Mouse (Mus musculus) mesoderm, embryonic 11.5 days (tissue): ENCODE measurements at regions not wholly inside any gene's neighbourhood (a gene's known extent, or its start where the extent isn't known, plus 50 kb on each side); places are given as distances from the start of the nearest gene placed in this dataset.

Experiments
- DNase-seq: peaks from one replicate; pipeline ENCODE4 v3.0.0-alpha.2; 2012; ENCODE audit warnings: low read depth, low spot score

- DNase-seq: no peak
Observed at GRCm38 (mm10) chr12:109272101-109272500, 180.5 kb upstream of the Dlk1 start.

- DNase-seq: peak; percentile 48
Observed at GRCm38 (mm10) chr12:109314850-109315249, 137.8 kb upstream of the Dlk1 start.

- DNase-seq: peak; percentile 2
Observed at GRCm38 (mm10) chr12:109325986-109326385, 126.6 kb upstream of the Dlk1 start.

DNA sequence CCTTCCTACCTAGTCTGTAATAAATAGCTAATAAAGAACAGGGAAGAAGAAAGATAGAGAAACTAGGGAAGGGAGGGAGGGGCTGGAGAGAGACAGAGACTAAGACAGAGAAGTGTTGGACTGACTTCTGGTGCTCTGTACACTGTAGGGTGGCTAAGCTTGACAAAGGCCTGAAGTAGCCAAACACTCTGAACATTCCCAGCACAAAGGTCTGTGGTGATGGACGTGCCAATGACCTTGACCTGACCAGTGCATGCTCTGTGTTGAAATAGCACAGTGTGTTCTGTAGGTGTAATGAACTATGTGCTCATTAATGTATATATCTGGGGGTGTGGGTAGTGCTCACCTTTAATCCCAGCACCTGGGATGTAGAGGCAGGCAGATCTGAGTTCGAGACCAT lies 81.3 kb upstream of the Dlk1 start:
- DNase-seq: no peak

GRCm38 (mm10) chr12:109385794-109386193 lies 66.8 kb upstream of the Dlk1 start:
- DNase-seq: no peak

DNA sequence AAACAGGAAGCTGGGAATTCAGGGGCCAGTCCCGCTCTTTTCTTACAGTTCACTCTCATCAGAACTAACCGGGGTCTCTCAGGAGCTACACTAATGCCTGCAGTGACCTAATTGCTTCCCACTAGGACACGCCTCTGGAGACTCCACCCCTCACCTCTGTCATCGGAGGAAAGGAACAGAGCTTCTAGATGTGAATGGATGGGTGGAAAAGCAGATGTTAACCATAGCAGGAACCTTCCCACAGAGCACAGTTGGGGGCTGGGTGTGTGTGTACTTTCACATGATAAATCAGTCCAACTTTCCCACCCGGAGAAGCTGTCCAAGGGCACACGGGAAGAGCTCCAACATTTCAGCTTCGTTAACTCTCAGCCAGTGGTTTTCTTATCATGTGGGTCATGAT lies 63.8 kb upstream of the Dlk1 start:
- DNase-seq: no peak

- DNase-seq: no peak
Observed at GRCm38 (mm10) chr12:109390388-109390920, 62.2 kb upstream of the Dlk1 start.

- no peak for DNase-seq
Observed at GRCm38 (mm10) chr12:109390978-109391377, 61.6 kb upstream of the Dlk1 start.

GRCm38 (mm10) chr12:109393326-109393725 lies 59.3 kb upstream of the Dlk1 start:
- no peak for DNase-seq

DNA sequence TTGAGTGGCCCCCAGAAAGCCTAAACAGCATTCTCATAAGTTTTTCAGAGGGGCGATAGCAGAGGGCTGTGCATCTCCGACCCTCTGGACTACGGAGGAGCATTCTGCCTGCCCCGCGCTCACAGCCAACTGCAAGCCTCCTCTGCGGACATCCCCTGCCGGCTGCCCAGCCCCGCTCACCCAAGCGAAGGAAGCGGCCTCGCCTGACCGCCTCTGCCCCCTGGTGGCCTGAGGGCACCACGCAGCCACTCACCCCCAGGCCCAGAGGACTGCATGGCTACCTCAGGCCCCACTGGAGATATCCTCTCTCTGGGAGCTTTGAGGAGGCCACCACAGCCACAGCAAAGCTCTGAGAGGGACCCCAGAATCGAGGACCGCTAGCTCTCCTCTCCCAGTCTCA lies 58.8 kb upstream of the Dlk1 start:
- DNase-seq: peak; percentile 82

- no peak for DNase-seq
Observed at GRCm38 (mm10) chr12:109394396-109394795, 58.2 kb upstream of the Dlk1 start.

- no peak for DNase-seq
Observed at GRCm38 (mm10) chr12:109396614-109397013, 56.0 kb upstream of the Dlk1 start.

DNA sequence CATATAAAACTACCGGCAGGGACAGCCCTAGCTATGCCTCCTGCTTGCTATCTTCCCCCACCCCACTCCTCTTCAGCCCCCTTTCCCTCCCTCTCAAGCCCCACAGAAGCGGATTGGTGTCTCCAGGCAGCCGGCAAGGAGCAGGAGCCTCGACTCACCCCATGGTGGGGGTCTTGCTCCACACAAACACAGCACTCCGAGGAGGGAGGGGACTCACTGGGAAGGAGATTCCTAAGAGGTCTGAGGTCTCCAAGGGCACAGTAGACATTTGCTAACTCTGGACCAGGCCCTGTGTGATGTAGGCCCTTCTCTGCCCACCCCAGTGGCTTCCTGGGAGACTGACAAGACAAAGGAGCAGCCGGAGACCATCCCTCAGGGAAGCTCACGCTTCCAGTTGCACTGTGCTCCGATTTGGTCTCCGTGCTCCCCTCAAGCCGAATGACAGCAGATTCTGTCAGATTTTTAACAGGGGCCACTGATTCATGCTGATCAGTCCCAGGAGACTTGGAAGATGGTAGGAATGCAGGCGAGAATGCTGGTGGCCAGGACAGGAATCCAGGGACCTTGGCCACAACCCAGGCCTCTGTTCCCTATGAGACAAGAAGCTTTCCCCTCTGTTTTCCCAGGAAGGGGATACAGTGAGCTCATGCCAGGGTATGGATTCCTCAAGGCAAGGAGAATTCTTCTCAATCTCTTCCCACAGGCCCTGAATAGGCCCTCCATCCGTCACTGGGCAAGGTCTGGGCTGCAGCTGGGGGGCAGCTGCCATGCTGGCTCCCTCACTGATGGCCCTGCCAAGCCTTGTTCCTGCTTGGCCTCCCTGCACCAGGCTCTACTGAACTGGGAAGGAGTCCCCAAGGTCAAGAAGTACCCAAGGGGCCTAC lies 55.2 kb upstream of the Dlk1 start:
- no peak for DNase-seq

- no peak for DNase-seq
Observed at GRCm38 (mm10) chr12:109398473-109398872, 54.1 kb upstream of the Dlk1 start.

GRCm38 (mm10) chr12:109398951-109399350 lies 53.7 kb upstream of the Dlk1 start:
- no peak for DNase-seq

DNA sequence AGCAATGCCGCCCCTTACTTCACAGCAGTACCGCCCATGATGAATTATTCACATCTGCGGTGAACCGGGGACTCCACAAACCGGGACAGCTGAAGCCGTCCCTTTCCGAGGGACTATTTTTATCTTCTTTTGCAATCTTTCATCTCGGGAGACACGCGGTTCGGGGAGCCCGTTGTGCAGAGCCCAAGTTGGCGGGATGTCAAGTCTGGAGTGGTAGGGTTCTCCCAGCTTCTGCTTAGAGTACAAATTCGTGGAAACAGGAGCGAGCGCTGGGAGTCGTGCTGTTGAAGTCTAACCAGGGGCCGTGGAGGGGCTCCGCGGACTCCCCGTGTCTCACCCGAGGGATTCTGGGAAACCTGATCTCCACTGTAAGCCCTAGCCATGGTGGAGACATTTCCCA lies 53.0 kb upstream of the Dlk1 start:
- no peak for DNase-seq

DNA sequence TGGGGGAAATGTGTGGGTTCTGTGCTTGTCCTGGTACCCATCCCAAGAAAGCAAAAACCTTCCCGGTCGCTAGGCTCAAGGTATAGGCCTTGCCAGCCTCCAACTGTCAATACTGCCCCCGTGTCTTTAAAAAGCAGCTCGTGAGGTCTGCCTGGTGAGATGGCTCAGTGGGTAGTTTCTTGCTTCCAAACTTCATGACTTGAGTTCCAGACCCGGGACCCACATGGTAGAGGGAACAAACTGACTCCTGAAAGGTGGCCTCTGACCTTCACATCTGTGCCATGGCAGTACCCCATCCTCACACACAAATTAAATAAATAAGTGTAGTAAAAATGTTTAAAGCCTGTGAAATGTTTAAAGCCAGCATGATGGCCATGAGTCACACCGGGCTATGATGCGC lies 52.6 kb upstream of the Dlk1 start:
- DNase-seq: no peak

DNA sequence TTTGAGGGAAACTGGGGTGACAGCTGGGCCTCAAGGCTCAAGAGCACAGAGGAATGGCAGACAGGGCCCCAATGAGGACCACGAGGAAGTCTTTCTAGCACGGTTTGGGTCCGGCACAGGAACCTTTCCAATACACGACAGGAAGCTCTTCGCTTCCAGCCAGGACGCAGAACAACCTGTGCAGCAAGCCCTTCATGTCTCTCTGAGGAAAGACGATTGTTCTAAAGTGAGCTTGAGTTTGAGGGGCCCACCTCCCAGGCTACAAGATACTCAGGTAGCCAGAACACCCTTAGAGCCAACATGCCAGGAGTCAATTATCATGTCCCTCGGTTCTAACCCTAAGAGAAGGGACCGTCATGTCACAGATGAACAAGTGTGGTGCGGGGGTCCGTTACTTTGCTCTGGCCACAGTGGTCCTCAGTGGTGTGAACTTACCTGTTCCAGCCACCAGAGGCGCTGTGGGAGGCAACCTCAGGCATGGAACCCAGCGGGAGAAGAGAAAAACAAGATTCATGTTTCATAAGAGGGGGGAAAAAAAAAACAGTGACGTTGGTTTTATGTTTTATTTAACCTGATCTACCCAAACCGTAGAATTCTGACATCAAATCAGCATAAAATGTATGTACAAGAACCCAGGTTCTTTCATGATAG lies 51.6 kb upstream of the Dlk1 start:
- no peak for DNase-seq

GRCm38 (mm10) chr12:109401696-109402095 lies 50.9 kb upstream of the Dlk1 start:
- no peak for DNase-seq

DNA sequence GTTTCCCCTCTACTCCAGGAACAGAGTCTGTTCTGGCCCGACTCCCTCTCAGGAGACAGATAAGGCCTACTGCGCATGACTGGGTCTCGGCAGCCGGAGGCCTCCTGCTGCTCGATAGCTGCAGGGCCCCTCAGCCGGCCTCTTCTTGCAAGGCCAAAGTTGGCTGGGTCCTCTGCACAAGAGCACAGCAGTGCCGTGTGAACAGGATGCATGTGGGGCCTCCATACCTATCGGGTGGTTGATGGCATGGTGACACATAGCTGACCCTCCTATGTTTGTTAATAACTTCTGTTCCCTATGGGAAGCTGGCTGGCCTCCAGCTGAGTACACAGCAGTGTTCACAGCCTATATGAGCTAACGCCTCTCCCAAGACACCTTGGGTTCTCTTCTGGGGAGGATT lies 50.4 kb upstream of the Dlk1 start:
- DNase-seq: no peak
